8 mouse cellular contexts compared by ENCODE assay signal in the genomic region with DNA sequence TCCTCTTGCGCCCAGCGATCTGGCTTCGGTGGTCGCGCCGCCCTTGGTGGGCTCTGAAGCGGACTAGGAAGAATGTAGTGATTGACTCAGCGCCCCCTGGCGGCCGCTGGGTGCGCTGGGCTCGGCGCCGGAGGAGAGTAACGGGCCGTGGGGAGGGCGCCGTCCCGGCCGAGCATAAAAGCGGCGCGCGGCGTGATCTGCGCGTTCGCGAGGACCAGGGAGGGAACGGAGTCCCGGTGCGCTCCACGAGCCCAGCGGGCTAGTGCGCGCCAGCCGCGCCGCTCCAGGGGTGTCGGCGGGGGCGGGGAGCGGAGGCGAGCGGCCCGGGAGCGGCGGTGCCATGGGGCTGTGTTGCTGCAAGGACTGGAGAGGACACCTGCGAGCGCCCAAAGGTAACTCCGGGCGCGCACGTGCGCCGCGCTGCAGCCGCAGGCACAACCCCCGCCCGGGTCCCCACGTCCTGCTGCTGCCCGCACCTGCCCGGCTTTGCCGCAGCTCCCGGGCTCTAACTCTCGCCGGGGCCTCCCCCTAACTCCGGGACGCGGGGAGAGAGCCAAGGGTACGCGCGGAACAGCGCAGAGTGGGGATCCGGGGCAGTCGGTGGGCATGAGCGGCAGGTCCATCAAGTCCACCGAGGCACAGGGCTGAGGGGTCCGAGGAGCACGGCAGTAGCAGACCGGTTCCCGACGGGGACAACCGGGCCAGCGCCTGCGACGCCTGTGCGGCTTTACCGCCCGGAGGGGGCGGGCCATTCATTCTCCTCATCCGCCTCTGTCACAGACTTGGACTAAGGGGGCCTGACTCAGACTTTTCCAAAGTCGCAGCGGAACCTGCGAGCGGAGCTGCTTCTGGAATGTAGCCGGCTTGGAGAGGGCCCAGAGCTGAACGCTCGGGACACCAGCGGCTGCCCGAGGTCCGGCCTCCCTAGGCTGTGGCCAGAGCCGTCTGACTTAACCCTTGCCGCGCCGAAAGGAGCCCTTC.
DNase-seq lines count a peak whose midpoint lies in the region; ATAC-seq and TF ChIP-seq lines count a peak whose summit lies in the region.

No protein-coding gene starts in this region.

- DNase-seq in 3134 (ENCODE audit: extremely low read depth, insufficient read length, low spot score) = peak; percentile 86
- peak; percentile 46 for DNase-seq in adrenal gland, adult 8-10 months
- peak; percentile 88 for DNase-seq in embryonic facial prominence, embryonic 11.5 days (ENCODE audit: low spot score)
- peak; percentile 58 to 76 for DNase-seq in heart, adult 9 months (ENCODE audit: low spot score in 2 of 2)
- peak; percentile 83 for DNase-seq in kidney, adult 2 months
- DNase-seq in spleen, postnatal 14 days (ENCODE audit: low spot score in 2 of 2) = peak; percentile 25 to 56

- H3K4me1 ChIP-seq in embryonic facial prominence, embryonic 11.5 days (ENCODE audit: control insufficient read depth, insufficient read depth, low read length) = no peaks in the 10 kb centered on the region
- peaks cover 11% of the 10 kb centered on the region for H3K4me1 ChIP-seq in kidney, adult 2 months (ENCODE audit: control insufficient read depth, insufficient read depth, low read length)
- H3K4me1 ChIP-seq in limb, embryonic 15.5 days = peaks cover 33% of the 10 kb centered on the region
- peaks cover 6% of the 10 kb centered on the region; the same call in 1 of the 2 replicates for H3K4me1 ChIP-seq in midbrain, embryonic 16.5 days (ENCODE audit: control insufficient read depth, insufficient read depth, low read length)

- peaks cover 19% of the 10 kb centered on the region for H3K27me3 ChIP-seq in embryonic facial prominence, embryonic 11.5 days (ENCODE audit: control insufficient read depth, insufficient read depth, low read length)
- no peaks in the 10 kb centered on the region for H3K27me3 ChIP-seq in kidney, adult 2 months (replicated peaks; ENCODE audit: control insufficient read depth, insufficient read depth, low read length)
- peaks cover 25% of the 10 kb centered on the region; the same call in 1 of the 2 replicates for H3K27me3 ChIP-seq in limb, embryonic 15.5 days
- H3K27me3 ChIP-seq in midbrain, embryonic 16.5 days (ENCODE audit: control insufficient read depth, insufficient read depth, low read depth, low read length) = peaks cover 23% of the 10 kb centered on the region

- peak; percentile 37; the same call in 1 of the 2 replicates for ATAC-seq in embryonic facial prominence, embryonic 11.5 days (replicated peaks; ENCODE audit: insufficient number of reproducible peaks, low FRiP score, low TSS enrichment, low read depth)
- ATAC-seq in limb, embryonic 15.5 days (ENCODE audit: insufficient number of reproducible peaks, low FRiP score, low TSS enrichment, low read depth) = peak; percentile 40; the same call in 1 of the 2 replicates
- ATAC-seq in midbrain, embryonic 16.5 days = peak; percentile 54

- H3K4me3 ChIP-seq in embryonic facial prominence, embryonic 11.5 days (ENCODE audit: low read depth, low read length) = peak overlapping the region; percentile 60
- peak overlapping the region; percentile 68 for H3K4me3 ChIP-seq in kidney, adult 2 months (ENCODE audit: insufficient read depth, low read depth, low read length)
- peak overlapping the region; percentile 63 for H3K4me3 ChIP-seq in limb, embryonic 15.5 days
- peak overlapping the region; percentile 62 for H3K4me3 ChIP-seq in midbrain, embryonic 16.5 days (ENCODE audit: low read depth, low read length)

- H3K9me3 ChIP-seq in embryonic facial prominence, embryonic 11.5 days (replicated peaks; ENCODE audit: control insufficient read depth, low read length) = no peaks in the 10 kb centered on the region
- no peaks in the 10 kb centered on the region for H3K9me3 ChIP-seq in limb, embryonic 15.5 days
- H3K9me3 ChIP-seq in midbrain, embryonic 16.5 days (replicated peaks; ENCODE audit: control insufficient read depth, low read length, poor library complexity, severe bottlenecking) = no peaks in the 10 kb centered on the region

- peak overlapping the region; percentile 50 for H3K9ac ChIP-seq in embryonic facial prominence, embryonic 11.5 days (replicated peaks; ENCODE audit: low read length)
- H3K9ac ChIP-seq in limb, embryonic 15.5 days = peak overlapping the region; percentile 47
- H3K9ac ChIP-seq in midbrain, embryonic 16.5 days (ENCODE audit: low read depth, low read length) = peak overlapping the region; percentile 60

- H3K4me2 ChIP-seq in embryonic facial prominence, embryonic 11.5 days (ENCODE audit: low read depth, low read length) = peak overlapping the region; percentile 99
- peak overlapping the region; percentile 100 for H3K4me2 ChIP-seq in limb, embryonic 15.5 days
- H3K4me2 ChIP-seq in midbrain, embryonic 16.5 days (ENCODE audit: low read length) = peak overlapping the region; percentile 99

- H3K27ac ChIP-seq in embryonic facial prominence, embryonic 11.5 days (replicated peaks; ENCODE audit: low read depth, low read length) = no peak overlapping the region
- H3K27ac ChIP-seq in kidney, adult 2 months (ENCODE audit: insufficient read depth, low read depth, low read length) = peak overlapping the region; percentile 77
- H3K27ac ChIP-seq in limb, embryonic 15.5 days = 0 out of 2 replicates have a peak overlapping the region, but pooled peaks have one; percentile 61
- no peak overlapping the region for H3K27ac ChIP-seq in midbrain, embryonic 16.5 days (ENCODE audit: low read length)

- under 1% methylated on average over 91 of the region's 106 CpGs for WGBS in embryonic facial prominence, embryonic 11.5 days
- WGBS in kidney, adult 2 months = 1% methylated on average over 106 of the region's 106 CpGs
- WGBS in limb, embryonic 15.5 days = under 1% methylated on average over 98 of the region's 106 CpGs
- under 1% methylated on average over 103 of the region's 106 CpGs for WGBS in midbrain, embryonic 16.5 days

- peak; percentile 56 for TF ChIP-seq CTCF in kidney, adult 2 months (conservative IDR thresholded peaks at IDR 0.05; ENCODE audit: insufficient read depth, insufficient read length, low read depth, low read length)

- no peaks in the 10 kb centered on the region for H3K36me3 ChIP-seq in embryonic facial prominence, embryonic 11.5 days (replicated peaks; ENCODE audit: control insufficient read depth, insufficient read depth, low read depth, low read length)
- H3K36me3 ChIP-seq in kidney, adult 2 months (ENCODE audit: control insufficient read depth, insufficient read depth, low read length) = no peaks in the 10 kb centered on the region
- no peaks in the 10 kb centered on the region for H3K36me3 ChIP-seq in limb, embryonic 15.5 days
- no peaks in the 10 kb centered on the region for H3K36me3 ChIP-seq in midbrain, embryonic 16.5 days (ENCODE audit: control insufficient read depth, insufficient read depth, low read length)

- no peak for TF ChIP-seq POLR2A in kidney, adult 2 months (IDR thresholded peaks at IDR 0.05; ENCODE audit: low read depth, low read length)

Comparison
In these comparisons a context has a peak if more than half of its experiments do, and no peak if none do; other contexts are left out.
1. H3K27ac ChIP-seq: peak in kidney, adult 2 months (single experiment) and limb, embryonic 15.5 days (single experiment); none in embryonic facial prominence, embryonic 11.5 days (single experiment) and midbrain, embryonic 16.5 days (single experiment).
2. Peak in every context shown above with its lines, with median percentiles within 50 percentile points of each other: DNase-seq, ATAC-seq, H3K4me2 ChIP-seq, H3K4me3 ChIP-seq and H3K9ac ChIP-seq.